Mouse (Mus musculus) CH12.LX (cell line): Measurements from ENCODE around the gene Lrp6.

Source experiments
- CTCF ChIP-seq, 2 experiments: IDR thresholded peaks in 1 of 2; conservative IDR thresholded peaks in 1 of 2; 2 replicates each; pipeline ENCODE4 v1.5.1; 2011 to 2012; ENCODE audit warnings: low read depth in 2 of 2, low read length in 2 of 2, improper control_type of control experiment in 1 of 2, inconsistent platforms in 1 of 2, mild to moderate bottlenecking in 1 of 2, moderate library complexity in 1 of 2
- E2F4 ChIP-seq: IDR thresholded peaks from 2 replicates; pipeline ENCODE4 v1.6.1; 2011; ENCODE audit warnings: low read depth, low read length, improper control_type of control experiment; ENCODE audit not compliant: insufficient replicate concordance
- EP300 ChIP-seq: IDR thresholded peaks from 2 replicates; pipeline ENCODE4 v1.6.1; 2011; ENCODE audit warnings: low read length, improper control_type of control experiment
- HCFC1 ChIP-seq: IDR thresholded peaks from 2 replicates; pipeline ENCODE4 v1.6.1; 2012; ENCODE audit warnings: low read depth, mild to moderate bottlenecking, inconsistent platforms, low read length, improper control_type of control experiment
- MAFK ChIP-seq: IDR thresholded peaks from 2 replicates; pipeline ENCODE4 v1.6.1; 2011; ENCODE audit warnings: low read length, improper control_type of control experiment; ENCODE audit not compliant: insufficient replicate concordance
- MAZ ChIP-seq: IDR thresholded peaks from 2 replicates; pipeline ENCODE4 v1.6.1; 2012; ENCODE audit warnings: low read depth, mild to moderate bottlenecking, inconsistent platforms, low read length, improper control_type of control experiment, moderate library complexity
- MYC ChIP-seq: IDR thresholded peaks from 2 replicates; pipeline ENCODE4 v1.6.1; 2011; ENCODE audit warnings: low read depth, mild to moderate bottlenecking, improper control_type of control experiment, low read length
- NELFE ChIP-seq: IDR thresholded peaks from 2 replicates; pipeline ENCODE4 v1.6.1; 2011; ENCODE audit warnings: low read depth, low read length, improper control_type of control experiment
- POLR2A ChIP-seq: IDR thresholded peaks from 2 replicates; pipeline ENCODE4 v1.6.1; 2011; ENCODE audit warnings: low read depth, mild to moderate bottlenecking, improper control_type of control experiment, low read length
- TBP ChIP-seq: conservative IDR thresholded peaks from 2 replicates; pipeline ENCODE4 v1.6.1; 2011; ENCODE audit warnings: low read depth, low read length, improper control_type of control experiment
- TCF12 ChIP-seq: IDR thresholded peaks from 2 replicates; pipeline ENCODE4 v1.6.1; 2014; ENCODE audit warnings: low read depth, mild to moderate bottlenecking, inconsistent platforms, low read length, improper control_type of control experiment

DNA sequence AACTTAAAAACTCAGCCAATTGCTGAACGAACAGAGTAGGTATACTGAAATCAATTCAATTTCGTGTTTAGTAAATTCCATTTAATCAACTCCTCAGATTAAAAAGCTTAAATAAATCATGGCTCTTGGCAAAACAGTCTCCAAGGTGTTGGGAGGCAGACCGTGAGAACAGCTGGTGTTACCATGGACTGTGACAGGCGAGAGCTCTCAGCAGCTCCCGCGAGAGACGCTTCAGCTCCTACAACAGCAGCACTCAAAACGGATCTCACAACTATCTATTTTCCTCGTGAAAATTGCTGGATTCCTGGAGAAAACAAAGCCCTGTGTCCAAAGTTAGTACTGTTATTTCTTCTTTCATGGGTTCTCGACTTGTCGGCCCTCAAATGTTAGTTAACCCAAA is 116.8 kb downstream of the Lrp6 start:
- TF ChIP-seq POLR2A (no peak), MAFK (no peak), CTCF (conservative IDR thresholded peaks at IDR 0.05 in 1 of 2, IDR thresholded peaks at IDR 0.05 in 1 of 2; ENCODE audit: low read depth in 2 of 2, low read length in 2 of 2) (no peak), MAZ (no peak), EP300 (no peak), E2F4 (no peak), MYC (no peak), TCF12 (no peak), TBP (no peak), HCFC1 (no peak), NELFE (no peak)
